Mouse (Mus musculus) MEL (cell line): ENCODE measurements around the gene Cabp2. TPM values are rescaled to one million over a fixed set of nuclear protein-coding genes. Genes with fewer than 3 reads are reported as not detected.
"Not testable (repeated sequence)": the region's sequence is repeated elsewhere in the genome, so short reads cannot be mapped to it uniquely, and the experiment has no call there.

Source experiments
- DNase-seq: peaks from one replicate; pipeline ENCODE4 v3.0.0; 2011; ENCODE audit warnings: low read depth, low spot score
- H3K27ac ChIP-seq: 2 replicates; pipeline ENCODE4 v1.5.1; 2012; ENCODE audit warnings: low read depth, mild to moderate bottlenecking, control low read depth, low read length, moderate library complexity; ENCODE audit not compliant: control insufficient read depth
- H3K27me3 ChIP-seq, 2 experiments: fragments of 150-350 bp in 1 of 2; sonication (generic) in 1 of 2; 2 replicates each; pipeline ENCODE4 v1.6.1; 2012; ENCODE audit warnings: low read length in 2 of 2, mild to moderate bottlenecking in 2 of 2, improper control_type of control experiment in 1 of 2, moderate library complexity in 1 of 2; ENCODE audit not compliant: insufficient read depth in 2 of 2, control insufficient read depth in 1 of 2
- H3K36me3 ChIP-seq, 2 experiments: 2 replicates each; pipeline ENCODE4 v1.6.1; 2012 to 2014; ENCODE audit warnings: low read length in 2 of 2, improper control_type of control experiment in 1 of 2, inconsistent platforms in 1 of 2, mild to moderate bottlenecking in 1 of 2; ENCODE audit not compliant: insufficient read depth in 2 of 2, control insufficient read depth in 1 of 2
- H3K4me1 ChIP-seq, 2 experiments: fragments of 150-350 bp in 1 of 2; sonication (generic) in 1 of 2; 2 replicates each; pipeline ENCODE4 v1.6.1; 2012; ENCODE audit warnings: low read length in 2 of 2, improper control_type of control experiment in 1 of 2, mild to moderate bottlenecking in 1 of 2; ENCODE audit not compliant: insufficient read depth in 2 of 2, control insufficient read depth in 1 of 2
- H3K4me3 ChIP-seq, 2 experiments: fragments of 150-350 bp in 1 of 2; sonication (generic) in 1 of 2; 2 replicates each; pipeline ENCODE4 v1.5.1; 2012; ENCODE audit warnings: low read depth in 2 of 2, low read length in 2 of 2, mild to moderate bottlenecking in 2 of 2, moderate library complexity in 2 of 2, control low read depth in 1 of 2, improper control_type of control experiment in 1 of 2; ENCODE audit not compliant: control insufficient read depth in 1 of 2, insufficient read depth in 1 of 2
- H3K79me2 ChIP-seq: 2 replicates; pipeline ENCODE4 v1.6.1; 2012; ENCODE audit warnings: mild to moderate bottlenecking, low read length, moderate library complexity; ENCODE audit not compliant: control insufficient read depth, poor library complexity, insufficient read depth
- H3K9ac ChIP-seq: 2 replicates; pipeline ENCODE4 v1.6.1; 2012; ENCODE audit warnings: low read depth, mild to moderate bottlenecking, control low read depth, low read length, moderate library complexity; ENCODE audit not compliant: control insufficient read depth, poor library complexity, severe bottlenecking
- H3K9me3 ChIP-seq: fragments of 150-350 bp; sonication (generic); replicated peaks from 2 replicates; pipeline ENCODE4 v1.6.1; 2012; ENCODE audit warnings: mild to moderate bottlenecking, low read length, improper control_type of control experiment, moderate library complexity; ENCODE audit not compliant: insufficient read depth
- CHD1 ChIP-seq: IDR thresholded peaks from 2 replicates; pipeline ENCODE4 v1.6.1; 2012; ENCODE audit warnings: low read depth, mild to moderate bottlenecking, inconsistent platforms, low read length, improper control_type of control experiment
- EP300 ChIP-seq, 2 experiments: IDR thresholded peaks; 2 replicates each; pipeline ENCODE4 v1.6.1; 2011; ENCODE audit warnings: improper control_type of control experiment in 2 of 2, low read length in 2 of 2, low read depth in 1 of 2, mild to moderate bottlenecking in 1 of 2
- GATA1 ChIP-seq: IDR thresholded peaks from 2 replicates; pipeline ENCODE4 v1.6.1; 2011; ENCODE audit warnings: low read depth, low read length, improper control_type of control experiment
- HCFC1 ChIP-seq: IDR thresholded peaks from 2 replicates; pipeline ENCODE4 v1.6.1; 2012; ENCODE audit warnings: low read depth, mild to moderate bottlenecking, inconsistent platforms, low read length, improper control_type of control experiment, moderate library complexity
- JUND ChIP-seq: IDR thresholded peaks from 2 replicates; pipeline ENCODE4 v1.6.1; 2011; ENCODE audit warnings: low read depth, mild to moderate bottlenecking, improper control_type of control experiment, low read length
- MAFK ChIP-seq: IDR thresholded peaks from 2 replicates; pipeline ENCODE4 v1.6.1; 2011; ENCODE audit warnings: low read depth, mild to moderate bottlenecking, low read length, improper control_type of control experiment, borderline replicate concordance
- MAX ChIP-seq: IDR thresholded peaks from 2 replicates; pipeline ENCODE4 v1.6.1; 2011; ENCODE audit warnings: low read length, improper control_type of control experiment
- MAZ ChIP-seq: IDR thresholded peaks from 2 replicates; pipeline ENCODE4 v1.6.1; 2012; ENCODE audit warnings: low read depth, mild to moderate bottlenecking, inconsistent platforms, low read length, improper control_type of control experiment
- MXI1 ChIP-seq: IDR thresholded peaks from 2 replicates; pipeline ENCODE4 v1.6.1; 2011; ENCODE audit warnings: mild to moderate bottlenecking, low read depth, low read length, improper control_type of control experiment
- MYC ChIP-seq: IDR thresholded peaks from 2 replicates; pipeline ENCODE4 v1.6.1; 2011; ENCODE audit warnings: low read depth, mild to moderate bottlenecking, low read length, improper control_type of control experiment, moderate library complexity
- NRF1 ChIP-seq: IDR thresholded peaks from 2 replicates; pipeline ENCODE4 v1.6.1; 2014; ENCODE audit warnings: low read depth, mild to moderate bottlenecking, inconsistent platforms, low read length, improper control_type of control experiment, moderate library complexity; ENCODE audit not compliant: poor library complexity, insufficient read depth, severe bottlenecking
- POLR2A ChIP-seq, 2 experiments: IDR thresholded peaks; 2 replicates each; pipeline ENCODE4 v1.6.1; 2011 to 2012; ENCODE audit warnings: low read length in 2 of 2, mild to moderate bottlenecking in 2 of 2, control low read depth in 1 of 2, improper control_type of control experiment in 1 of 2, low read depth in 1 of 2, moderate library complexity in 1 of 2; ENCODE audit not compliant: control insufficient read depth in 1 of 2, insufficient read depth in 1 of 2, poor library complexity in 1 of 2
- RAD21 ChIP-seq: IDR thresholded peaks from 2 replicates; pipeline ENCODE4 v1.6.1; 2011; ENCODE audit warnings: mild to moderate bottlenecking, low read depth, low read length, improper control_type of control experiment
- SIN3A ChIP-seq: IDR thresholded peaks from 2 replicates; pipeline ENCODE4 v1.6.1; 2012; ENCODE audit warnings: low read length, improper control_type of control experiment, inconsistent platforms
- USF1 ChIP-seq: IDR thresholded peaks from 2 replicates; pipeline ENCODE4 v1.6.1; 2014; ENCODE audit warnings: low read depth, mild to moderate bottlenecking, inconsistent platforms, low read length, improper control_type of control experiment, moderate library complexity
- ZC3H11A ChIP-seq: IDR thresholded peaks from 2 replicates; pipeline ENCODE4 v1.6.1; 2012; ENCODE audit warnings: low read depth, mild to moderate bottlenecking, inconsistent platforms, low read length, improper control_type of control experiment
- ZKSCAN1 ChIP-seq: IDR thresholded peaks from 2 replicates; pipeline ENCODE4 v1.6.1; 2012; ENCODE audit warnings: low read depth, mild to moderate bottlenecking, inconsistent platforms, low read length, improper control_type of control experiment, moderate library complexity
- ZNF384 ChIP-seq: IDR thresholded peaks from 2 replicates; pipeline ENCODE4 v1.6.1; 2012; ENCODE audit warnings: low read depth, mild to moderate bottlenecking, inconsistent platforms, low read length, improper control_type of control experiment
- polyA plus RNA-seq, 2 experiments: library from polyadenylated mRNA; stranded (reverse) in 1 of 2; unstranded in 1 of 2; fragments of >175 nt in 1 of 2; fragments of >200 nt in 1 of 2; gene quantifications; 2 replicates each; pipeline versions ENCODE4 v1.2.1 to v1.2.4; 2012; ENCODE audit warnings: low replicate concordance in 2 of 2, low read depth in 1 of 2; ENCODE audit not compliant: insufficient read length in 2 of 2, insufficient read depth in 1 of 2, missing spikeins in 1 of 2
- total RNA-seq: library from RNA; depleted of rRNA; stranded (reverse); fragments of 300-350 nt; gene quantifications from 2 replicates; pipeline ENCODE4 v1.2.3, GENCODE M21; 2012

Gene Cabp2
- total and polyA plus RNA-seq, 3 experiments: 0.14 TPM; not detected in 2

GRCm38 (mm10) chr19:4066877-4067276 lies 14.5 kb upstream of the Cabp2 start:
- no peaks in the 10 kb centered on the region for H3K9me3 ChIP-seq
- H3K27me3 ChIP-seq: peaks cover 2% of the 10 kb centered on the region in 2 experiments; a peak in 3 of 4 replicates
- H3K79me2 ChIP-seq: no peaks in the 10 kb centered on the region
- H3K9ac ChIP-seq: no peak overlapping the region
- no peaks in the 10 kb centered on the region for H3K36me3 ChIP-seq
- peaks cover 0 to 3% of the 10 kb centered on the region in 2 experiments; a peak in 1 of 4 replicates for H3K4me1 ChIP-seq
- TF ChIP-seq MAX: no peak
- no peak for TF ChIP-seq ZC3H11A
- DNase-seq: no peak
- H3K27ac ChIP-seq: no peak overlapping the region
- H3K4me3 ChIP-seq: no peak overlapping the region

DNA sequence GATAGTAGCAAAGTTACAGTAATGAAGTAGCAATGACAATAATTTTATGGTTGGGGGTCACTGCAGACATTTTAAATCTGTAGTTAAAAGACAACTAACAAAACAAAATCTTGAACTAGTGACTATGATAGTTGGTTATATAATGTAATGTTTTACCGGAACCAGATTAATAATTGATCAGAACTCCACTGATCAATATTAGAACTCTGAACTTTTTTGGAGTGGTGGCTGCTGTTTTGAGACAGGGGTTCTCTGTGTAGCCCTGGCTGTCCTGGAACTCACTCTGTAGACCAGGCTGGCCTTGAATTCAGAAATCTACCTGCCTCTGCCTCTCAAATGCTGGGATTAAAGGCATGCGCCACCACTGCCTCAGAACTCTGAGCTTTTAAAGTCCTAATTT lies 13.1 kb upstream of the Cabp2 start:
- H3K9ac ChIP-seq: not testable (repeated sequence)

DNA sequence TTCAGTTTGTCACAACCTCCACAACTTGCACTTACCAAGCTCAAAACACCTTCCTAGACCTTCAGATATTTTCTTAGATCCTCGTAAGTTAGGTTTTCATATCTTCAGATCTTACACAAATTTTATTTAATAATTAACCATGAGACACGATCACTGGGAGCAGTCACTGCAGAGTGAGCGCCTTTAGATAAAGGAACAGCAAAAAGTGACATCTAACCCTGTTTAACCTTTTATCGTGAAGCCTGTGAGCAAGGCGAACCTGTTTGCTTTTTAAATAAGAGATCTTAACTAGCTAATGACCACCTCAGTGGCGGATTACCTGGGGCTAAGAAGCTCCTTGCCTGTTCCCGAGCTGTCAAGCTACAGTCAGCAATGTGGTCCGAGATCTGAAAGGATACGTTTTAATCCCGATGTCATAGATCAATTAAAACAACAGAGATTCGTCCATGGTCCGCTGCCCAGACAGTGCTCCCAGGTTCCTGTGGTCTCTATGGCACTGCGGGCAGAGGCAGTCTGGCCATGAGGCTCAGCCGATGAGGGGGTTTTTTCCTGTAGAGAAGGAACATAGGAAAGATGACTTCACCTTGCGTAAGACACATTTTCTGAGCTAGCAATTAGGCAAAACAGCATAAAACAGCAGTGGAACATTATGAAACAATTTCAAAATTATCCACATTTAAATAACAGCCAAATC lies 12.5 kb upstream of the Cabp2 start:
- no peaks in the 10 kb centered on the region for H3K9me3 ChIP-seq
- TF ChIP-seq HCFC1: no peak
- no peak for TF ChIP-seq ZC3H11A
- no peak for TF ChIP-seq MAZ
- TF ChIP-seq USF1: no peak
- no peak for TF ChIP-seq MXI1
- TF ChIP-seq CHD1: no peak
- no peak for TF ChIP-seq SIN3A
- no peak for TF ChIP-seq MAFK
- TF ChIP-seq NRF1: no peak
- TF ChIP-seq MYC: no peak
- no peak for TF ChIP-seq RAD21
- no peak for TF ChIP-seq JUND
- TF ChIP-seq ZKSCAN1: no peak
- TF ChIP-seq ZNF384: no peak
- no peak for TF ChIP-seq POLR2A (IDR thresholded peaks at IDR 0.05; ENCODE audit: control insufficient read depth in 1 of 2, insufficient read depth in 1 of 2, low read depth in 1 of 2, low read length in 2 of 2, poor library complexity in 1 of 2)
- TF ChIP-seq GATA1: no peak
- no peak for TF ChIP-seq EP300 (IDR thresholded peaks at IDR 0.05; ENCODE audit: low read depth in 1 of 2, low read length in 2 of 2)
- peaks cover 0 to 2% of the 10 kb centered on the region in 2 experiments; a peak in 1 of 4 replicates for H3K4me1 ChIP-seq
- no peaks in the 10 kb centered on the region for H3K36me3 ChIP-seq
- peaks cover 6 to 7% of the 10 kb centered on the region in 2 experiments for H3K27me3 ChIP-seq
- no peak overlapping the region for H3K4me3 ChIP-seq
- H3K27ac ChIP-seq: no peak overlapping the region
- no peak for DNase-seq
- no peaks in the 10 kb centered on the region for H3K79me2 ChIP-seq
- no peak overlapping the region for H3K9ac ChIP-seq

More for the DNA sequence above, 13.1 kb upstream of the Cabp2 start:
- H3K9me3 ChIP-seq, H3K4me3 ChIP-seq, H3K4me1 ChIP-seq, DNase-seq, H3K27ac ChIP-seq, H3K27me3 ChIP-seq, H3K79me2 ChIP-seq, H3K36me3 ChIP-seq: not testable (repeated sequence)
